Mouse (Mus musculus) spleen, postnatal 4 days (tissue): Measurements from ENCODE around the gene Ugt1a5.

Experiments
- DNase-seq, 2 experiments: peaks; one replicate each; pipeline ENCODE4 v3.0.0; 2022; ENCODE audit warnings: low spot score in 2 of 2

Gene Ugt1a5

GRCm38 (mm10) chr1:88260604-88261377 is 95.0 kb downstream of the Ugt1a5 start:
- no peak for DNase-seq

- no peak for DNase-seq
Measured at GRCm38 (mm10) chr1:88261706-88262105, 95.9 kb downstream of the Ugt1a5 start.

GRCm38 (mm10) chr1:88262255-88262654 is 96.4 kb downstream of the Ugt1a5 start:
- no peak for DNase-seq

- no peak for DNase-seq
Measured at GRCm38 (mm10) chr1:88262961-88263360, 97.1 kb downstream of the Ugt1a5 start.

GRCm38 (mm10) chr1:88263778-88264177 is 98.0 kb downstream of the Ugt1a5 start:
- DNase-seq, result no peak

- DNase-seq, result no peak
Measured at GRCm38 (mm10) chr1:88264237-88264868, 98.5 kb downstream of the Ugt1a5 start.

GRCm38 (mm10) chr1:88264869-88265240 is 99.0 kb downstream of the Ugt1a5 start:
- no peak for DNase-seq

- no peak for DNase-seq
Measured at GRCm38 (mm10) chr1:88266123-88266522, 100.3 kb downstream of the Ugt1a5 start.

GRCm38 (mm10) chr1:88267489-88267888 is 101.7 kb downstream of the Ugt1a5 start:
- no peak for DNase-seq

GRCm38 (mm10) chr1:88268070-88268469 is 102.3 kb downstream of the Ugt1a5 start:
- DNase-seq, result no peak
